Mouse (Mus musculus) limb, embryonic 11.5 days (tissue): ENCODE measurements at regions not wholly inside any gene's neighbourhood (a gene's known extent, or its start where the extent isn't known, plus 50 kb on each side); places are given as distances from the start of the nearest gene placed in this dataset. TPM values are rescaled to one million over a fixed set of nuclear protein-coding genes. Genes with fewer than 3 reads are reported as not detected.

Experiments used
- ATAC-seq: fragments of 200-750 bp; cut with Nextera tagmentation; 2 replicates; pipeline ENCODE4 v1.8.0; 2017; ENCODE audit warnings: low read depth; ENCODE audit not compliant: insufficient number of reproducible peaks, low FRiP score, low TSS enrichment
- DNase-seq: peaks from one replicate; pipeline ENCODE4 v3.0.0-alpha.2; 2015; ENCODE audit warnings: low spot score
- H3K27ac ChIP-seq: fragments of 300-500 bp; sonication (generic); replicated peaks from 2 replicates; pipeline ENCODE4 v1.5.1; 2014; ENCODE audit warnings: low read depth, mild to moderate bottlenecking, low read length
- H3K27me3 ChIP-seq: fragments of 300-500 bp; sonication (generic); 2 replicates; pipeline ENCODE4 v1.6.1; 2014; ENCODE audit warnings: mild to moderate bottlenecking, low read length, mixed read lengths; ENCODE audit not compliant: control insufficient read depth, insufficient read depth
- H3K36me3 ChIP-seq: fragments of 300-500 bp; sonication (generic); 2 replicates; pipeline ENCODE4 v1.6.1; 2014; ENCODE audit warnings: mild to moderate bottlenecking, low read length, moderate library complexity, mixed read lengths; ENCODE audit not compliant: control insufficient read depth, insufficient read depth
- H3K4me1 ChIP-seq: fragments of 300-500 bp; sonication (generic); 2 replicates; pipeline ENCODE4 v1.6.1; 2014; ENCODE audit warnings: low read length, mixed read lengths; ENCODE audit not compliant: control insufficient read depth, insufficient read depth
- H3K4me2 ChIP-seq: fragments of 300-500 bp; sonication (generic); 2 replicates; pipeline ENCODE4 v1.6.1; 2014; ENCODE audit warnings: low read depth, mild to moderate bottlenecking, moderate library complexity; ENCODE audit not compliant: severe bottlenecking
- H3K4me3 ChIP-seq: fragments of 300-500 bp; sonication (generic); 2 replicates; pipeline ENCODE4 v1.5.1; 2014; ENCODE audit warnings: low read depth, low read length
- H3K9ac ChIP-seq: fragments of 300-500 bp; sonication (generic); 2 replicates; pipeline ENCODE4 v1.6.1; 2014; ENCODE audit warnings: mild to moderate bottlenecking, low read length
- H3K9me3 ChIP-seq: fragments of 300-500 bp; sonication (generic); 2 replicates; pipeline ENCODE4 v1.6.1; 2016; ENCODE audit warnings: low read length; ENCODE audit not compliant: control insufficient read depth
- WGBS: fragments of 180-500 bp; shearing (Covaris S2); extraction: QIAGEN DNeasy Blood & Tissue Kit; methylation state at CpG from one replicate; pipeline ENCODE4 v1.1.7; 2014; 5-methylcytosine and 5-hydroxymethylcytosine counted together
- microRNA-seq: library from miRNA; unstranded; fragments of <30 nt; microRNA quantifications from one replicate; pipeline ENCODE4, GENCODE M21; 2016

DNA sequence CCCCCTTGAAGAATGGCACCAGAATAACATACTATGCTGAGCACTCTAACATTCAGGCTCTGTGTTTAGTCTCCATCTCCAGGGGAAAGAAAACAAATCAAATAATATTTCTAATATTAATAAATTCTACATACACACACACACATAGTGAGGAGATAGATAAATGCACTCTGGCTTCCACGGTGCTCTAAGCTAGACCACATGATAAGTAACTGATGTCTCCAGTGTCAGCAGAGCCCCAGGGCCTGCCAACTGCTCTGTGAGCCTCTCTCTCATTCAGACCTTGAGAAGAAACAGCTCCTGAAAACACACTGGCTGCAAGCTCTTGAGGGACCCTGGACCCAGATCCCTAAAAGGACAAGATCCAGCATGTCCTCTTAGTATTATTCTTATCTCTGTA is 56.9 kb upstream of the H2afz start:
- Histone ChIP-seq H3K4me1 (no peaks in the 10 kb centered on the region), H3K9me3 (no peaks in the 10 kb centered on the region), H3K9ac (no peak overlapping the region), H3K27me3 (no peaks in the 10 kb centered on the region), H3K4me3 (no peak overlapping the region), H3K4me2 (no peak overlapping the region), H3K27ac (no peak overlapping the region), H3K36me3 (no peaks in the 10 kb centered on the region)
- no peak for ATAC-seq
- DNase-seq = no peak
- 52% methylated on average over 1 of the region's 1 CpGs for WGBS

DNA sequence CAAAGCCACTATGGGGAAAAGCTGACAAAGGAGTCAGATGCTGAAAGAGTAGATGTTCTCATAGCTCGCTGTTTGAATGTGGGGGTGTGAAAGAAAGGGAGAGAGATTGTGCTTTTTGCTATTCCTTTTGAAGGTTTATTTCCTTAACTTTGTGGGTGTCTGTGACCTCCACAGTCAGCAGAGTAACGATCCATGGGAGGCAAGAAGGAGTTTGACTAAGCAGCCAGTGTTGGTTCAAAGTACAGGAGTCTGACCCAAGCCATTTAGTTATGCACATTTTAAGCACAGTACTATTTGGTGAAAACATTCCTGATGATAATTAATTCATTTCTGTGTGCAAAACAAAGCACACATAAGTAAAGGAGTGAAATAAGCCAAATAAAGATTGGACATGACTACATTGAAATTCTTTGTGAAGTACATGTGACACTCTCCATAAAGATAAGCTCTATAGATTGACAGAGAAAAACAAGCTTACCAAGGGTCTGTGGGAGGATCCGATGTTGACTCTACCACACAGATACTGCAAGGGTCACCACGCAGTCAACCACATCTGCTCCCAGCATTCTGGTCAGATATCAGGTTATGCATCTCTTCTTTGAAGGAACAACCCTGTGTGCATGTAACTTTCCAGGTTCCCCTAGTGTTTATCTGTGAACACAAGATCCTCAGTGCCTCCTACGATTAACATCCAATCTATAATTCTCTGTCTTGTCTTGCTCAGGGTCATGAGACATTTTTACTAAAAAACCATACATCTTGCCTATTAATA is 56.2 kb upstream of the H2afz start:
- DNase-seq = no peak
- no peak overlapping the region for H3K27ac ChIP-seq
- H3K9me3 ChIP-seq = no peaks in the 10 kb centered on the region
- H3K4me1 ChIP-seq = no peaks in the 10 kb centered on the region
- no peaks in the 10 kb centered on the region for H3K36me3 ChIP-seq
- ATAC-seq = no peak
- H3K27me3 ChIP-seq = no peaks in the 10 kb centered on the region
- no peak overlapping the region for H3K9ac ChIP-seq
- 84% methylated on average over 5 of the region's 5 CpGs for WGBS
- H3K4me3 ChIP-seq = no peak overlapping the region
- no peak overlapping the region for H3K4me2 ChIP-seq

DNA sequence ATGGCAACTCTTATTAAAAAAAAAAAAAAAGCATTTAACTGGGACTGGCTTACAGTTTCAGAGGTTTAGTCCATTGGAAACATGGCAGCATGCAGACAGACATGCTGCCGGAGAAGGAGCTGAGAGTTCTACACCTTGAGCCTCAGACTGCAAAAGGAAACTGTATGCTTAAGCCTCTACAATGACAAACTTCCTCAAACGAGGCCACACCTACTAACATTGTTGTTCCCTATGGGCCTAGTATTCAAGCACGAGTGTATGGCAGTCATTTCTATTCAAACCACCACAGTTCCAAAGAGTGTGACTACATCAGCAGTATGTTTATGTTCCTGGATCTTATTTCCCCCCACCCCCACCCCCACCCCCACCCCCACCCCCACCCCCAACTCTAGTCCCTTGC is 54.2 kb upstream of the H2afz start:
- Histone ChIP-seq H3K27me3 (no peaks in the 10 kb centered on the region), H3K4me2 (no peak overlapping the region), H3K27ac (no peak overlapping the region), H3K9me3 (no peaks in the 10 kb centered on the region), H3K36me3 (no peaks in the 10 kb centered on the region), H3K9ac (no peak overlapping the region), H3K4me1 (no peaks in the 10 kb centered on the region), H3K4me3 (no peak overlapping the region)
- WGBS = 83% methylated on average over 3 of the region's 3 CpGs
- ATAC-seq = no peak
- DNase-seq = no peak

Small RNAs in the stretch of these regions (microRNA-seq; reads per million reads assigned to microRNA genes)
- not detected for gene Mir6380
